Mouse (Mus musculus) ES-Bruce4 (cell line): ENCODE measurements around the gene Olfr984. TPM values are rescaled to one million over a fixed set of nuclear protein-coding genes. Genes with fewer than 3 reads are reported as not detected.

Source experiments
- H3K27ac ChIP-seq: 2 replicates; pipeline ENCODE4 v1.5.1; 2012; ENCODE audit warnings: low read length, inconsistent platforms; ENCODE audit not compliant: insufficient read depth
- H3K27me3 ChIP-seq: 2 replicates; pipeline ENCODE4 v1.6.1; 2012; ENCODE audit warnings: mild to moderate bottlenecking, low read length, inconsistent platforms; ENCODE audit not compliant: control insufficient read depth, poor library complexity, insufficient read depth, severe bottlenecking
- H3K36me3 ChIP-seq: 2 replicates; pipeline ENCODE4 v1.6.1; 2012; ENCODE audit warnings: inconsistent platforms, mild to moderate bottlenecking, low read length, moderate library complexity; ENCODE audit not compliant: control insufficient read depth, poor library complexity, insufficient read depth, severe bottlenecking
- H3K4me1 ChIP-seq: one replicate; pipeline ENCODE4 v1.8.1; 2011; ENCODE audit warnings: low read length; ENCODE audit not compliant: control insufficient read depth, insufficient read depth
- H3K4me3 ChIP-seq: 2 replicates; pipeline ENCODE4 v1.5.1; 2011; ENCODE audit warnings: low read depth, mild to moderate bottlenecking, low read length
- H3K9ac ChIP-seq: 2 replicates; pipeline ENCODE4 v1.6.1; 2012; ENCODE audit warnings: low read depth, mild to moderate bottlenecking, inconsistent platforms; ENCODE audit not compliant: poor library complexity, severe bottlenecking
- H3K9me3 ChIP-seq: replicated peaks from 2 replicates; pipeline ENCODE4 v1.6.1; 2012; ENCODE audit warnings: mild to moderate bottlenecking, low read length, inconsistent platforms; ENCODE audit not compliant: control insufficient read depth, poor library complexity, insufficient read depth, severe bottlenecking
- CTCF ChIP-seq: IDR thresholded peaks from one replicate; pipeline ENCODE4 v1.8.1; 2011; ENCODE audit warnings: low read depth, low read length
- EP300 ChIP-seq: IDR thresholded peaks from 2 replicates; pipeline ENCODE4 v1.6.1; 2011; ENCODE audit warnings: low read depth, low read length; ENCODE audit not compliant: insufficient read depth
- POLR2A ChIP-seq: IDR thresholded peaks from one replicate; pipeline ENCODE4 v1.8.1; 2011; ENCODE audit warnings: low read length; ENCODE audit not compliant: insufficient read depth
- polyA plus RNA-seq: library from polyadenylated mRNA; stranded (reverse); fragments of >200 nt; gene quantifications from 2 replicates; pipeline ENCODE4 v1.2.4, GENCODE M21; 2011; ENCODE audit warnings: low read depth; ENCODE audit not compliant: missing spikeins, insufficient read depth, insufficient read length

Gene Olfr984
- polyA plus RNA-seq, 1 experiment: 0.42 TPM

DNA sequence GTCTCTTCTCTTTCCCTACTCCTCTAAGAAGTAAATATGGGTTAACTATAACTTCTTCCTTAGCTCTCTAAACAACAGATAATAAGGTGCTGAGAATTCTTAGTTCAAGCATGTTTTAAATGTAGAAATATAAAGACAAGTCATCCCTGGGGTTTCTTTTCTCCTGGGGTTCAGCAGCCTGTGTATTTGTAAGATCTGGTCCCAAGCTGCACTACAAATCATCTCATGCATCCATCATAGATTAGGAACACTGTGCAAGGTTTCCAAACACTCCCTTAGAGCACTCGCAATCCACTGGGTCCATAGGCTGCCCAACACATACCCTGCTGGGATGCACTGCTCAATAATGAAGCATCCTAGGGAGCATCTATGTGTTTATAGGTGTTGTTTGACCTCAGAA, 16.1 kb upstream of the Olfr984 start, which contains the start of gene Olfr985:
Gene Olfr985 (minus strand): TSS at position 101 of the 400 bp plus-strand sequence.
- no peak within 1 kb of the TSS for H3K27ac ChIP-seq
- TF ChIP-seq POLR2A (no peak), EP300 (no peak), CTCF (no peak)
- H3K4me3 ChIP-seq: no peak within 1 kb of the TSS
- no peaks in the 10 kb centered on the region for H3K4me1 ChIP-seq
- H3K36me3 ChIP-seq: no peaks in the 10 kb centered on the region; the same call in 1 of the 2 replicates
- no peaks in the 10 kb centered on the region for H3K27me3 ChIP-seq
- no peak within 1 kb of the TSS for H3K9ac ChIP-seq
- no peaks in the 10 kb centered on the region for H3K9me3 ChIP-seq

DNA sequence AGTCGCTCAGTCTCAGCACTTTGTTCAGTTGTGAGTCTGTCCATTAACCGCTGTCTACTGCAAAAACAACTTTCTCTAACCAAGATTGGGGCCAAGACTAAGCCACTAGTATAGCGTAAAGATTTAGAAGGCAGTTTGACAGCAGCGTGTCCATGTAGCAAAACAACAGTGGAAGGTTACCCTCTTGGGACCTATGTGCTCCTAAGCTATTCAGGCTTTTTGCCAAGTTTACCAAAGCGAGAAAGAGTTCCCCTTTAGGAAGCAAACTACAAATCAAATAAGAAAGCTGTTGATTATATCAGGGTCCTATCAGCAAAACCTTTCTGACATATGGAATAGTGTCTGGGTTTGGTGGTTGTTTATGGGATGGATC, 3.3 kb upstream of the Olfr984 start:
- Histone ChIP-seq H3K9me3 (no peaks in the 10 kb centered on the region), H3K36me3 (no peaks in the 10 kb centered on the region), H3K27me3 (no peaks in the 10 kb centered on the region), H3K9ac (no peak overlapping the region), H3K4me3 (no peak overlapping the region), H3K27ac (no peak overlapping the region), H3K4me1 (no peaks in the 10 kb centered on the region)
- TF ChIP-seq POLR2A (no peak), EP300 (no peak), CTCF (no peak)

DNA sequence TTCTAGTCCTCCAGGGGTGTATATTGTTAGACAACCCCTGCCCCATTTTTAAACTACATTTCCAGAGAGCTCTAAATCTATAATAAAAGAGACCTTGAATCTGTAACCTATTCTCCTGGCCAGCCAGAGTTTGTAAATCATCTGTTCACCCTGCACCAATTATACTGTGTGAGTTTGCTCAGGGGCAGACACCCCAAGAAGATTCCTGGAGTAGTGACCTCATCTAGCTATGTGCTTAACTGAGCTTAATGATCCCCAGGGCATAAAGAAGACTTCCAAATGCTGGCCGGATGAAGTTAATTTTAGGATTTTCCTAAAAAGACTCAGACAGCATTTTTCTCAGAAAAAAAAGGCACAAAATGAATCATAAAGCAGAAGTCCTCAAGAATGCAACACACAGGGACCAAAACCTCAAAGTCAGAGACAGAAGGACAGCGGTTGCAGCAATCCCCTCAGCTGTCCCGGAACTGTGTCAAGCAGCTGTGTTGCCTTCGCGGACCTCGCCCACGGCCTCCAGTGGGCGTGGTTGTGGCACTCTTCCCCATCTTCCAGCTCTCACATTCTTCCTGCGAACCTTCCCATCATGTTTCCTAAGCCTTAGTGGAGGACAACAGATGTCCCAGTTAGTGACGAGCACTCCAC, 2.8 kb upstream of the Olfr984 start:
- H3K27me3 ChIP-seq: no peaks in the 10 kb centered on the region
- no peaks in the 10 kb centered on the region for H3K9me3 ChIP-seq
- H3K36me3 ChIP-seq: no peaks in the 10 kb centered on the region
- H3K4me3 ChIP-seq: no peak overlapping the region
- TF ChIP-seq POLR2A (no peak), EP300 (no peak), CTCF (no peak)
- no peaks in the 10 kb centered on the region for H3K4me1 ChIP-seq
- H3K9ac ChIP-seq: no peak overlapping the region
- H3K27ac ChIP-seq: no peak overlapping the region

DNA sequence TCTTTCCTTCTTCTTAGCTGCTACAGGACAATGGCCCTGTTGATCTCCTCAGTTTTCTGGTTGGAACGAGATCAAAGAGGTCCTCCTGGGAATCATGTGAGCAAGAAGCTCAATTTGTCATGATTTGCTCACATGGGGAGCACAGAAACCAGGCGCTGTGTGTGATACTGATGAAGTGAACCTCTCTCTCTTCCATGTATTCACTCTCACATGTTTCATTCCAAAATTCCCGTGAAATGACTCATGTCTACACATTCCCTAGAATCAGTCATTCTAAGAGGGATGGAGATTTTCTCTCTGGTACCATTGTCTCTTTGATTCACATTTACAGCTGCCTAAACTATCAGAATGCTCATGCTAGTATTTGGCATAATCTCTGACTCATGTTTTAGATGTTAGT, 19.2 kb downstream of the Olfr984 start:
- Histone ChIP-seq H3K27me3 (no peaks in the 10 kb centered on the region), H3K27ac (no peak overlapping the region), H3K9ac (no peak overlapping the region), H3K4me3 (no peak overlapping the region), H3K9me3 (no peaks in the 10 kb centered on the region), H3K36me3 (no peaks in the 10 kb centered on the region), H3K4me1 (no peaks in the 10 kb centered on the region)
- TF ChIP-seq CTCF (no peak), EP300 (no peak)

DNA sequence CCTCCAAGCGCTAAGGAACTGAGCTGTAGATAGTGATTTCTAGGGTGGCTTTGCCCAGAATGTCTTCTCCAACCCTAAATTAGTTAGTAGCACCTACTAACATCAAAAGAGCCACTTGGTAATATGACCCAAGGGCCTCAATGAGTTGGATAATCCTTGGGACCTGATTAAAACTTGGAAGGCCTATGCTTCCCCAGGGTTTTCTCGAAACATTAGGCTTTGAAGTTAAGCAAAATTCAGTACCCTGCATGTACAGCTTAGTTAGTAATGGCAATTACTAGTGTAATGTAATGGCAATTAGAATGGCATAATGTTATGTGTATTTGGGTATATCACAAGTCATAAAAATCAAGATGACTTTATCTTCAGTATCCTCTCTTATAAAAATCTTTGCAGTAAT, 20.5 kb downstream of the Olfr984 start, which contains the start of gene Olfr983:
Gene Olfr983 (minus strand): TSS at position 101 of the 400 bp plus-strand sequence.
- Histone ChIP-seq H3K9ac (no peak within 1 kb of the TSS), H3K27ac (no peak within 1 kb of the TSS), H3K36me3 (no peaks in the 10 kb centered on the region), H3K9me3 (no peaks in the 10 kb centered on the region), H3K4me3 (no peak within 1 kb of the TSS), H3K4me1 (no peaks in the 10 kb centered on the region), H3K27me3 (no peaks in the 10 kb centered on the region)
- TF ChIP-seq POLR2A: no peak
- TF ChIP-seq EP300: no peak
- TF ChIP-seq CTCF: no peak

DNA sequence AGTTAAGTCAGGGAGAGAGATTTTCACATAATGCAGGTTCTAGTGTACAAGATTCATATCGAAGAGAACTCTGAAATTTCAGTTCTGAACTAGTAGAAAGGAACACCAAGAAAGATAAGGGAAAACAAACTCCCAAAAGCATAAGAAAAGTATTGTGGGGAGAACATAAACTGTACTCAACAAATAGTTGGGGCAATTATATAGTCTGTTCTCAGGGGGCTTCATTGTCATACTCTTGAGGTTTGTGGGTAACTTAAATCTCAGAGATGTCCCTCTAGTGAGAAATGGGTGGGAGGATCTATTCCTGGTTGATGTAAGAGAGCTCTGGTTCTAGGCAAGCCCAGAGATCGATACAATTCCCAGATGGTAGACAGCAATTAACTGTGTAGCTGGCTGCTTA, 40.5 kb downstream of the Olfr984 start, which contains the start of gene Olfr982:
Gene Olfr982 (plus strand): TSS at position 301 of the 400 bp plus-strand sequence.
- TF ChIP-seq CTCF (no peak), EP300 (no peak), POLR2A (no peak)
- H3K4me3 ChIP-seq: no peak within 1 kb of the TSS
- no peaks in the 10 kb centered on the region for H3K36me3 ChIP-seq

More for the DNA sequence above, 40.5 kb downstream of the Olfr984 start, which contains the start of gene Olfr982:
- Histone ChIP-seq H3K9me3 (no peaks in the 10 kb centered on the region), H3K27ac (no peak within 1 kb of the TSS), H3K27me3 (no peaks in the 10 kb centered on the region), H3K4me1 (no peaks in the 10 kb centered on the region), H3K9ac (no peak within 1 kb of the TSS)
